Mouse (Mus musculus): ENCODE measurements around the gene Sptssb. TPM values are rescaled to one million over a fixed set of nuclear protein-coding genes. Genes with fewer than 3 reads are reported as not detected.
A peak's percentile ranks its signal among the peaks of the same experiment; 100 is the strongest.

Sptssb gene
- polyA plus RNA-seq, 1 experiment from 2014 or later, result 1.6 TPM

DNA sequence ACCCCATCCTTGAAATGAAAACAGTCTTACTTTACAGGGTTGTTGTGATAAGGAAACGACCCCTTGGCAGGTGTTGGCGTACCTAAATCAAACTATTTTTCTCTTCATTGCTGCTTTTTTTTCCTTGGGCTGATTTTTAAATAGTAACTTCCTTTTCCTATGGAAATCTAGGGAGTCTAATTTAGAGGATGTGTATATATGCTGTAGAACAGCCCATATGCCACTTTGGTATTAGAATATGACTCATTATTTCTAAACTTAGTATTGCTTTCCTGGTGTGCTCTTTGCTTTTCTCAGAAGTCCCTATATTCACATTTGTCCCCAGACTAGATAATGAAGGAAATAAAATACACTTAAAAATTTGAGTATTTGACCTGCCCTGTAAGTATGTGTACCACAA, 17.8 kb upstream of the Sptssb start:
- WGBS, result 83% methylated on average over 2 of the region's 2 CpGs
- Histone ChIP-seq H3K36me3 (no peaks in the 10 kb centered on the region), H3K27me3 (ENCODE audit: insufficient read depth, poor library complexity, severe bottlenecking) (no peaks in the 10 kb centered on the region), H3K9me3 (no peaks in the 10 kb centered on the region), H3K4me1 (no peaks in the 10 kb centered on the region), H3K27ac (no peak overlapping the region), H3K4me3 (no peak overlapping the region)
- no peak for DNase-seq (ENCODE audit: low spot score)

DNA sequence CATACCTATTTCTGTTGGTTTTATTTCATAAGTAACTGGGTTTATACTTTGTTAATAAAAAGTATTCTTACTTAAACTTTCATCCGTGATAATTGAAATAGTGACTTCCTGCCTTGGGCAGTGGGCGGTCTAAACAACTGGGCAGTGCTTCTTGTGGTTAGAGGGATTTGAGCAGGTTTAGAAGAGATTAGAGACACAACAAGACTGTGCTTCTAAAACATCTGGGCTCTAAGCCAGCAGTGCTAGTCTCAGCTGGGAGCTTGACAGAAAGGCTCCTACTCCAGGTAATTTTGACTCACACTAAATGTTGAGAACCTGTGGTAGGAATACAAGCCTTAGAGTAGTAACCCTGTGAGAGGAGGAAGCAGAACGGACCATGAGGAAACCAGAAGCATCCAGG, 15.0 kb upstream of the Sptssb start:
- Histone ChIP-seq H3K27me3 (ENCODE audit: insufficient read depth, poor library complexity, severe bottlenecking) (no peaks in the 10 kb centered on the region), H3K9me3 (no peaks in the 10 kb centered on the region), H3K4me1 (no peaks in the 10 kb centered on the region), H3K4me3 (no peak overlapping the region), H3K27ac (no peak overlapping the region), H3K36me3 (no peaks in the 10 kb centered on the region)
- WGBS, result 72% methylated on average over 3 of the region's 3 CpGs
- DNase-seq (ENCODE audit: low spot score), result no peak

DNA sequence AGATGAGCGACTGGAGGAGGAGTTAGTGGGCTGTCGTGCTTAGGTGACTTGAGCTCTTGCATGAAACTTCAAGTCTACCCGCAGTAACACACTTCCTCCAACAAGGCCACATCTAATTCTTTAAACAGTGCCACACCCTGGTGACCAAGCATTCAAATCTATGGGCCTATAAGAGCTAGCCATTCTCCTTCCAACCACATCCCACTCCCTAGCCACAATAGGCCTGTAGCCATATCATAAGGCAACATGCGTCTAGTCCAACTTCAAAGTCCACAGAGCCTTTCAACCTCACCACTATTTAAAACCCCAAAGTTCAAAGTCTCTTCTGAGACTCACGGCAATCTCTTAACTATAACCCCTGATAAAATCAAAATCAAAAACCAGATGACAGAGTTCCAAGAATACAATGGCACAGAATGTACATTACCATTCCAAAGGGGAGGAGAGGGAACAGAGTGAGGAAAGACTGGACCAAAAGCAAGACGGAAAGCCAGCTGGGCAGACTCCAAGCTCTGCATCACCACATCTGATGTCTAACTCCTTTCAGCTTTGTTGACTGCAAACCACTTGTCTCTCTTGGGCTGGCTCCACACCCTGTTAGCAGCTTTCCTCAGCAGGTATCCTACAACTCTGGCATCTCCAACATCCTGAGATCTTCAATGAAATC, 13.1 kb upstream of the Sptssb start:
- no peak for DNase-seq (ENCODE audit: low spot score)
- no peak overlapping the region for H3K4me3 ChIP-seq
- no peaks in the 10 kb centered on the region for H3K9me3 ChIP-seq
- WGBS, result 78% methylated on average over 6 of the region's 6 CpGs
- H3K36me3 ChIP-seq, result no peaks in the 10 kb centered on the region
- H3K27me3 ChIP-seq (ENCODE audit: insufficient read depth, poor library complexity, severe bottlenecking), result no peaks in the 10 kb centered on the region
- H3K4me1 ChIP-seq, result no peaks in the 10 kb centered on the region
- no peak overlapping the region for H3K27ac ChIP-seq

DNA sequence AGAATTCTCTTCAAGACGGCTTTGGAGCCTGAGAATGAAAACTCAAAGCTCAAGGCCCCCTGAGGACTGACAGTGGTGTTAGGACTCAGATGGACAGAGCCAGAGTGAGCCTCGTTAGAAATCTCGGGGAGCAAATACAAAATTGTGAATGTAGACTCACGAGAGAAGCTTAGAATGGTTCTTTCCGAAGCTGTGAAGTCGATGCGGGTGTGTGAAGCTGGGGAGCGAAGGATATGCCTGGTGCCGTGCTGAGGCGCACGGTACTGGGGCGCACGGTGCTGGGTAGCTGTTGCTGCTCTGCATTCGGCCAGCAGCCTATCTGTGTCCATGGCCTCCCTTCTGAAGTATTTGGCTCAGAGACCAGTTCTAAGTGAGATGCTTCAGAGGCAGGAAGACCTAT, 11.4 kb upstream of the Sptssb start:
- Histone ChIP-seq H3K9me3 (no peaks in the 10 kb centered on the region), H3K4me1 (no peaks in the 10 kb centered on the region), H3K27ac (no peak overlapping the region), H3K27me3 (ENCODE audit: insufficient read depth, poor library complexity, severe bottlenecking) (no peaks in the 10 kb centered on the region), H3K36me3 (no peaks in the 10 kb centered on the region), H3K4me3 (no peak overlapping the region)
- DNase-seq (ENCODE audit: low spot score), result no peak
- 82% methylated on average over 14 of the region's 14 CpGs for WGBS

DNA sequence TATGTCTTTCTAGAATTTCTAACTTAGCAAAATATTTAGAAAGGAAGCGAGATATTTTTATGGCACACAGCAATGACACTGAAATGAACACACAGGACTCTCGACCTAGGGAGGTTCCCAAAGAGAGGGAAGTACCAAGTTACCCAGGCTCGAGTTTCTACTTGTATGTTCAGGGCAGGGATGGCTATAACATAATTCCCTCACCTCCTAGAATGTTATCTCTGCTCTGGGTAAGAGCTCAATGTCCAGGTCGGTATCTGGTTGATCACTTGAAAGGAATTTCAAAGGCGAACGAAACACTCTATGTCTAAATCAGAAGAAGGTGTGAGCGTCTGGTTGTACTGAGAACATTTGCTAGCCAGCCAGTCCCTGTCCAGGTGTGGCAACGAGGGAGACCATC, 10.0 kb upstream of the Sptssb start:
- Histone ChIP-seq H3K9me3 (no peaks in the 10 kb centered on the region), H3K36me3 (no peaks in the 10 kb centered on the region), H3K4me3 (no peak overlapping the region), H3K27ac (no peak overlapping the region), H3K27me3 (ENCODE audit: insufficient read depth, poor library complexity, severe bottlenecking) (no peaks in the 10 kb centered on the region), H3K4me1 (no peaks in the 10 kb centered on the region)
- no peak for DNase-seq (ENCODE audit: low spot score)
- 75% methylated on average over 8 of the region's 8 CpGs for WGBS

DNA sequence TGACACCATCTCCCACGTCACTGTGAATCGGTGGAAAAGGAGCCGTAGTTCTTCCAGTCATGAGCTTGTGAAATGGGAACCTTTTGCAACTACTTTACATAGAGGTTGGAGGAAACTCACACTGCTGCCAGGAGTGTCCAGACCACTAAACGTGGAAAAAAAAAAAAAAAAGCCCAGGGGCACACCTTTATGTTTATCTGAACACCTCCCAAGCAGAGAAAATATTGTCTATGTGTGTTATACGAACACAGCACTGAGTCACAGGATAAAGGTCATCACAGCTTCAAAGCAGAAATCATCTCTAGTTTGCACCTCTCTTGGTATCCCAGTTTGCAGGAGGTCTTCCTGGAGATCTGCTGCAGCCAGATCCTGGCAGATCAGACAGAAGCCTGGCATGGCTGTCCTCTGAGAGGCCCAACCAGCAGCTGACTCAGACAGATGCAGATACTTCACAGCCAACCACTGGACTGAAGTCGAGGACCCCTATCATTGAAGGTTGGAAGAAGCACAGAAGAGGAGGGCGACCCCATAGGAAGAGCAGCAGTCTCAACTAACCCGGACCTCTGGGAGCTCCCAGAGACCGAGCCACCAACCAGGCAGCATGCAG, 2.2 kb upstream of the Sptssb start:
- H3K36me3 ChIP-seq, result no peaks in the 10 kb centered on the region
- peak overlapping the region; percentile 29; the same call in 1 of the 2 replicates for H3K27ac ChIP-seq
- WGBS, result 46% methylated on average over 9 of the region's 9 CpGs
- H3K27me3 ChIP-seq (ENCODE audit: insufficient read depth, poor library complexity, severe bottlenecking), result peaks cover 7% of the 10 kb centered on the region; the same call in 1 of the 2 replicates
- H3K4me1 ChIP-seq, result peaks cover 16% of the 10 kb centered on the region
- H3K4me3 ChIP-seq, result peak overlapping the region; percentile 66
- no peak for DNase-seq (ENCODE audit: low spot score)
- H3K9me3 ChIP-seq, result no peaks in the 10 kb centered on the region

DNA sequence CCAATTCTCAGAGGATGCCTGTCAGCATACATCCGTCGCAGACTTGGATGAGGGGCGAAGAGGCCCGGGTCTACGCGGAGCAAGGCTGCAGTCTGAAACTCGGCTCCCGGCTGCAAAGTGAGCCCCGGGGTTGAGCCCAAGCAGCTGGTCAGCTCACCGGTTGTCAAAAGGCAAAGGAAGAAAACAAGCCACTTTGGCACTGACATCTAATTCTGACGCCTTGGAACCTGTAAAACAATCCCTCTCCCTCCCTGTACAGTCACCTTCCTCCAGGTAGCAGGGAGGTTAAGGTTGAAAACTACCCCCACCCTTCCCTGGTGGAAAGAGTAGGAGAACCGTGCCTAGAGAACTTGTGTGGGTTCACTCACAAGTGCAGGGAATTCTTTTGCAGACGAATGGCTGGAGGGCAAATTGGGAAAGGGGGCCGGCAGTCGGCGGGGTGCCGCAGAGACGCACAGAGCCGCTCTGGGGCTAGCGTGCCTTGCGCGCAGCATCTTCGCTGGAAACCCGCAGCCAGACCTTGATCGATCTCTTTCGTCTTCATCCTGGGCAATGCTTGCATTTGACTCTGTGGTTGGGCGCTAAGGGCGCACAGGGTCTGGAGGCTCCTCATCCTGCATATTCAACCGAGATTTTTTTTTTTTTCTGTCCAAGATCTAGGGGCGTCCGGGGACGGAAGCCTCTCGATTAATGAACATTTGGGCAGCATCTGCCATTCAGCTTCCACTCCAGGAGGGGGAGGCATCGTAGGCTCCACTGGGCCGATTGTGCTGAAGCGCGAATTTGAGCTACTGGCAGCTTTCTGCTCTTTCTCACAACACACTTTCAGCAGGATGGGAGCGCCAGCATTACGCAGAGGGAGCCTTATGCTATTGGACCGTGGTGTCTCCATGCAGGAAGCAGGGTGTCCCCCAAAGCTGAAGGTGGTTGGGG, 1.1 kb upstream of the Sptssb start:
- Histone ChIP-seq H3K27me3 (ENCODE audit: insufficient read depth, poor library complexity, severe bottlenecking) (peaks cover 7% of the 10 kb centered on the region; the same call in 1 of the 2 replicates), H3K4me1 (peaks cover 16% of the 10 kb centered on the region), H3K36me3 (no peaks in the 10 kb centered on the region), H3K9me3 (no peaks in the 10 kb centered on the region), H3K4me3 (peak overlapping the region; percentile 66), H3K27ac (peak overlapping the region; percentile 42; the same call in 1 of the 2 replicates)
- WGBS, result under 1% methylated on average over 40 of the region's 40 CpGs
- peak; percentile 79 for DNase-seq (ENCODE audit: low spot score)

DNA sequence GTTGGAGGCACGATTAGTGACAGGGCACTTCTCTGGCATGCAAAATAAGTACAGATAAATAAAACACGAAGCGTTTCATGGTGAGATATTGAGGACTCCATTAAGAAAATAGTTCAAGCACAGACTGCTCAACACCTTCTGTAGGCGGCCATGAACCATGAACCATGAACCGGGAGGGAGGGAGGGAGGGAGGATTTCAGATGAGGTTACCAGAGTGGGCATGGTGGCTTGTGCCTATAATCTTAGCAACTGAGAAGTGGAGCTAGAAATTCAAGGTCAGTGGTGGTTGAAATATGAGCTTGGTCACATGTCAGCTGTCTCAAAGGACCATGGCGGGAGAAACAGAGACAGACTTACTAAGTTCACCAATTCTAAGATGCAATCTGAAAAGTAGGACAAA, 20.3 kb downstream of the Sptssb start:
- no peaks in the 10 kb centered on the region for H3K9me3 ChIP-seq

DNA sequence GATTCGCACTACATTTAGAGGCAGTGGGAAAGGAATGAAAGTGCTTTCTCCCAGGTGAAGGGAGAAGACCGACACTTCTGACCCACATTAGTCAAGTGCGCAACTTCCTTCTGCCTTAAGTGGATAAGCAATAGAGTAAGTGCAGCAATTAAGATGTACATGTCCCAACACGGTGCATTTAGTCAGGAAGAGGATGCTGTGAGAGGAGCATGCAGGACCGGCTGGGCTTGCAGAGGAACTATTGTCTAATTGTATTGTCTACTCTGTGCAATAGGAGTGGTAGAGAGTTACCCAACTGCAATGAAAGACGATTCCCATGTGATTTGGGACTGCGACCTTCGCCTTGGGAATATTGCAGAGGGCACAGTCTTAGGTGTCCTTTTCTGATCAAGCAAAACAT, 30.2 kb downstream of the Sptssb start:
- 83% methylated on average over 8 of the region's 8 CpGs for WGBS
- H3K4me3 ChIP-seq, result no peak overlapping the region
- no peaks in the 10 kb centered on the region for H3K9me3 ChIP-seq
- H3K4me1 ChIP-seq, result no peaks in the 10 kb centered on the region
- no peak overlapping the region for H3K27ac ChIP-seq
- H3K36me3 ChIP-seq, result no peaks in the 10 kb centered on the region
- H3K27me3 ChIP-seq (ENCODE audit: insufficient read depth, poor library complexity, severe bottlenecking), result no peaks in the 10 kb centered on the region
- DNase-seq (ENCODE audit: low spot score), result no peak

More for the DNA sequence above, 20.3 kb downstream of the Sptssb start:
- Histone ChIP-seq H3K36me3 (no peaks in the 10 kb centered on the region), H3K4me1 (no peaks in the 10 kb centered on the region), H3K27ac (no peak overlapping the region), H3K27me3 (ENCODE audit: insufficient read depth, poor library complexity, severe bottlenecking) (no peaks in the 10 kb centered on the region), H3K4me3 (no peak overlapping the region)
- no peak for DNase-seq (ENCODE audit: low spot score)
- 83% methylated on average over 6 of the region's 6 CpGs for WGBS

DNA sequence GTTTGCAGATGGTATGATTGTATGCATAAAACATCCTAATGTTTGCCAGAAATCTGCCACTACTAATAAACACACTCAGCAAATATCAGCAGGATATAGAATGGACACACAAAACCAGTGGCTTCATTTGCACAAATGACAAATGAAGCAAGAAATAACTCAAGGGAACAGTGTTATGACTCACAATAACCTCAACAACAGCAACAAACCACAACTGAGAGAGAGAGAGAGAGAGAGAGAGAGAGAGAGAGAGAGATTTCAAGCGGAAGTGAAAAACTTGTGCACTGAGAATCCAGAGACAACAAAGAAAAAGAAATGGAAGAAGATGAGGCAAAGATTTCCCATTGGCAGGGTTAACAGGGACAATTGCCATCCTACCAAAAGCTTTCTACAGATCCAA, 35.2 kb downstream of the Sptssb start:
- Histone ChIP-seq H3K27ac (no peak overlapping the region), H3K36me3 (no peaks in the 10 kb centered on the region), H3K4me1 (no peaks in the 10 kb centered on the region), H3K4me3 (no peak overlapping the region), H3K27me3 (ENCODE audit: insufficient read depth, poor library complexity, severe bottlenecking) (no peaks in the 10 kb centered on the region), H3K9me3 (no peaks in the 10 kb centered on the region)
- WGBS, result 94% methylated on average over 1 of the region's 1 CpGs
- DNase-seq (ENCODE audit: low spot score), result no peak

DNA sequence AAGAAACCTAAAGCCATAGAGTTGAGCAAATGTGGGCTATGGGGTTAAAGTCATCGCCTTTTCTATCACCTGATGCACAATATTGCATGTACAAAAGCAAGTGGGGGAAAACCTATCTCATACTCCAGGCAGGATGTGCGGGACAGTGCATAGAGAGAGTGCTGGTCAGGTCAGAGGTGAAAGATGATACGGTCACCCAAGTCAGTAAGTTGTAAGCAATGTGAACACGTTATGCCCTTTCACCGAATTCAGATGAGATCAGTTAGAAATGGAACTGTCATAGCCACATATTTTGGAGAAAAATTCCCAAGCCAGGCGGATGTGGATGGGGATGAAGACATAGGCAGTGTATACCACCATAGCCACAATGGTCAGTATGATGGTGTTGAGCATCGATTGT, 39.1 kb downstream of the Sptssb start:
- Histone ChIP-seq H3K36me3 (no peaks in the 10 kb centered on the region), H3K9me3 (no peaks in the 10 kb centered on the region), H3K27me3 (ENCODE audit: insufficient read depth, poor library complexity, severe bottlenecking) (no peaks in the 10 kb centered on the region), H3K4me1 (no peaks in the 10 kb centered on the region), H3K27ac (no peak overlapping the region), H3K4me3 (no peak overlapping the region)
- WGBS, result 83% methylated on average over 7 of the region's 7 CpGs
- no peak for DNase-seq (ENCODE audit: low spot score)

DNA sequence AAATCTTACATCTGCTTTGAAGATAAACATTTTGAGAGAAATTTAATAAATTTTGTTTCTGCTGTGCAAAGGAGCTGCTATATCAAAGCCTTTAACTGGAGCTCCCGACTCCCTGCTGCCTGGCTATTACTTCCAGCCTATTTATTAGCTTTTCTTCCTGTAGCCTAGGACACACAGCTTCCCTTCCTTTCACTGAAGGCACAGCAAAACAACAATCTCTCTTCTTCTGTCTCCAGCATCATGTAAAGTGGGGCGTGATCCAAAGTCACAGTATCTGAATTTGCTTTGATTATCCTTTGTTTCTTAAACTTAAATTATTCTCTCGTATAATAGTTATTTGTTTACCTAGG, 39.9 kb downstream of the Sptssb start:
- H3K4me1 ChIP-seq, result no peaks in the 10 kb centered on the region
- DNase-seq (ENCODE audit: low spot score), result no peak
- no peaks in the 10 kb centered on the region for H3K27me3 ChIP-seq (ENCODE audit: insufficient read depth, poor library complexity, severe bottlenecking)
- no peak overlapping the region for H3K27ac ChIP-seq
- H3K36me3 ChIP-seq, result no peaks in the 10 kb centered on the region
- 83% methylated on average over 3 of the region's 3 CpGs for WGBS
- no peaks in the 10 kb centered on the region for H3K9me3 ChIP-seq
- no peak overlapping the region for H3K4me3 ChIP-seq
